Mouse (Mus musculus) neutrophil, adult 83 days (primary cell): ENCODE measurements around the gene Tgm5. TPM values are rescaled to one million over a fixed set of nuclear protein-coding genes. Genes with fewer than 3 reads are reported as not detected.

Experiments used
- total RNA-seq, 2 experiments: library from RNA; stranded (reverse); gene quantifications; one replicate each; pipeline ENCODE4 v1.2.4; 2023

Gene Tgm5
- not detected for total RNA-seq

GRCm38 (mm10) chr2:121085480-121086185, at the start of gene Tgm5:
Tgm5 (minus strand) TSS chr2:121085841.

DNA sequence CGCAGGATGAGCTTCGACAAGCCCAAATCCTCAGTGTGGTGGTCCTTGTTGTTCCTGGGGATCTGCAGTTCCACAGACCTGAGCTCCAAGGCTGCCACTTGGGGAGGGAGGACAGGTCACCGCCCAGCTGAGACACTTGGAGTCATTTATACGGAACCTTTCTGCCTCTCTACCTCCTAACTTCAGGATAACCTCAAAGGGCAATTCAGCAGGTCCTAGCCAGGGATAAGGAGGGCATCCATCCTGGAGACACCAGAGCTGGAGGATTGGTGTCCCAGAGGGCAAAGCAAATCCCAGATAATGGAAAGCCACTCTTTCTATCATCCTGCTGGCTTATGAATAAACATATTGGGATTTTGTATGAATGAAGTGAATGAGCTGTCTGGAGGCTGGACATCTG, 24.1 kb upstream of the Tgm5 start, which contains the start of gene Tgm7:
Gene Tgm7, minus strand, starts transcription at position 101 of the 400 bp plus-strand sequence.

GRCm38 (mm10) chr2:121036733-121037341, 48.8 kb downstream of the Tgm5 start, which contains the start of gene Epb42:
Epb42 (minus strand) TSS chr2:121037072.

GRCm38 (mm10) chr2:121007925-121008663, 77.5 kb downstream of the Tgm5 start, which contains the start of gene Ccndbp1:
Ccndbp1 (plus strand) TSS chr2:121008403.

Other genes with a start within 250 kb of the Tgm5 start
- 10 to 100 TPM; 19.0 to 22.5 TPM for gene Cdan1, start 235.7 kb downstream of the Tgm5 start, total RNA-seq
- 1 to 10 TPM; 6.7 to 7.7 TPM for gene Ttbk2, start 235.2 kb downstream of the Tgm5 start, total RNA-seq
- gene Ubr1, start 115.1 kb downstream of the Tgm5 start, total RNA-seq, result 10 to 100 TPM; 24.5 to 29.2 TPM
- 1 to 10 TPM; 6.8 to 9.1 TPM for gene Tmem62, start 108.8 kb downstream of the Tgm5 start, total RNA-seq
- gene Ccndbp1, start 77.4 kb downstream of the Tgm5 start, total RNA-seq, result 10 to 100 TPM; 59.3 to 62.5 TPM
- 10 to 100 TPM; 15.1 to 17.4 TPM for gene Epb42, start 48.8 kb downstream of the Tgm5 start, total RNA-seq
- gene Tgm7, start 24.0 kb upstream of the Tgm5 start, total RNA-seq, result not detected
- 1 to 10 TPM; 4.3 to 6.4 TPM for gene Adal, start 54.6 kb upstream of the Tgm5 start, total RNA-seq
- 1 to 10 TPM; 6.0 to 6.2 TPM for gene Lcmt2, start 54.8 kb upstream of the Tgm5 start, total RNA-seq
- gene Tubgcp4, start 84.8 kb upstream of the Tgm5 start, total RNA-seq, result 10 to 100 TPM; 40.2 to 45.8 TPM
- 10 to 100 TPM; 42.1 to 43.2 TPM for gene Zscan29, start 85.3 kb upstream of the Tgm5 start, total RNA-seq
- gene Trp53bp1, start 185.6 kb upstream of the Tgm5 start, total RNA-seq, result 10 to 100 TPM; 23.8 to 31.2 TPM
- gene Map1a, start 203.8 kb upstream of the Tgm5 start, total RNA-seq, result under 1 TPM; 0.24 to 0.96 TPM